In genomic region chr4:130102111-130102651, GRCm38 (mm10) we compare ENCODE assay signal across 2 mouse cellular contexts.
A peak's percentile ranks its signal among the peaks of the same experiment; 100 is the strongest.
TF ChIP-seq lines count a peak whose summit lies in the region.

Gene Pef1, plus strand, starts transcription at chr4:130102558.

TF ChIP-seq in CH12.LX, 34 proteins besides CTCF, POLR2A, EP300 and RAD21 (continued from another document):
- TF ChIP-seq IRF4 (IDR thresholded peaks at IDR 0.05; ENCODE audit: low read depth, low read length) (peak; percentile 55; the same call in 1 of the 2 replicates), MEF2A (IDR thresholded peaks at IDR 0.05; ENCODE audit: borderline replicate concordance, low read depth, low read length) (no peak)

TF ChIP-seq in myocyte, 11 proteins besides CTCF, POLR2A, EP300 and RAD21 (continued from another document):
- TF ChIP-seq MYOG (IDR thresholded peaks at IDR 0.05; ENCODE audit: control insufficient read depth in 1 of 3, insufficient read depth in 1 of 3, insufficient read length in 2 of 3, low read depth in 2 of 3) (no peak), SRF (IDR thresholded peaks at IDR 0.05; ENCODE audit: control insufficient read depth, insufficient read length, low read depth) (no peak), USF1 (IDR thresholded peaks at IDR 0.05; ENCODE audit: low read depth) (no peak)
